Mouse (Mus musculus): ENCODE results near the gene Ncbp1. TPM values are rescaled to one million over a fixed set of nuclear protein-coding genes. Genes with fewer than 3 reads are reported as not detected.
"Not testable (repeated sequence)": the region's sequence is repeated elsewhere in the genome, so short reads cannot be mapped to it uniquely, and the experiment has no call there.

Gene Ncbp1
- total RNA-seq, 2 experiments from 2014 or later, result 43.3 to 49.9 TPM

DNA sequence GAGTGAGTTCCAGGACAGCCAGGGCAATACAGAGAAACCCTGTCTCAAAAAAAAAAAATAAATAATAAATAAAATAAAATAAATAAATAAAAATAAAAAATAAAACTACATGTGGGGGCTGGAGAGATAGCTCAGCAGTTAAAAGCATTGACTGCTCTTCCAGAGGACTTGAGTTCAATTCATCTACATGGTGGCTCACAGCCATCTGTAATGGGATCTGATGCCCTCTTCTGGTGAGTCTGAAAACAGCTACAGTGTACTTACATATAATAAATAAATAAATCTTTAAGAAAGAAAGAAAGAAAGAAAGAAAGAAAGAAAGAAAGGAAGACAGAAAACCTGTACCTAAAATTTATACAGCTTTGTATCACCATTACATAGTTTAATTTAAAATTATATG, 53.6 kb downstream of the Ncbp1 start:
- DNase-seq (ENCODE audit: low spot score in 2 of 2); intact Hi-C loops (cut with DNase I): not testable (repeated sequence)

DNA sequence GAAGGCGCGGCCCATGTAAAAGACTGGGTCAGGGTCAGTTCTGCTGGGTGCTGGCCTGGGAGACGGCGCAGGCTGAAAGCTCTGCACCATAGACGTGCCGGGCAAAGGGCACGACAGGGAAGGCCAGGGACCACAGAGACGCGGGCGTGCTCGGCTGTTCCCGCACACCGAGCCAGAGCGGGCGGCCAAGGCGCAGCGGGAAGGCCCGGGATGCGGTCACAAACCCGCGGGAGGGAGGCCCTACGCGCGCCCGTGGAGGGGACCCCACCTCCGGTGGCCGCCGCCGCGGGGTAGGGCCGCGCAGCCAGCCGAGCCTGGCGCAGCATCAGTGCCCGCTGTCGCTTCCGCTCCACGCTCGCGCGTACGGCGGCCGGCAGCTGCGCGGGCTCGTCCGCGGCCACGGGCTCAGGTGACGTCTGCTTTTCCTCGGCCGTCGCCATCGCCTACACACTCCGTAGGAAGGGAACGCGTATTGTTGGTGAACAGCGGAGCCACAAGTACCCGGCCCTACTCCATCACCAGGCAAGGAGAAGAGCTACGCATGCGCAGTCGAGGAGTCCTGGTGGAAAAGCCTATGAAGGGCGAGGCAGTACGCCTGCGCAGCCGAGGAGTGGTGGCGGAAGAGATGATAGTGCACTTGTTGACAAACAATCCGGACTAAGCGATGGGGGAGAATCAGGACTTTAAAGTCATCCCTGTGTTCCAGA, 57.5 kb downstream of the Ncbp1 start, which contains the start of gene Xpa:
TSS of gene Xpa (minus strand) at position 531 of the 707 bp plus-strand sequence.
- DNase-seq (ENCODE audit: low spot score in 2 of 2), result peak; percentile 95 to 96
- intact Hi-C loops (cut with DNase I), result loop anchor here (5.0 kb wide), 1 partner anchor 456 kb away; the partner anchor contains the start of gene Tbc1d2

DNA sequence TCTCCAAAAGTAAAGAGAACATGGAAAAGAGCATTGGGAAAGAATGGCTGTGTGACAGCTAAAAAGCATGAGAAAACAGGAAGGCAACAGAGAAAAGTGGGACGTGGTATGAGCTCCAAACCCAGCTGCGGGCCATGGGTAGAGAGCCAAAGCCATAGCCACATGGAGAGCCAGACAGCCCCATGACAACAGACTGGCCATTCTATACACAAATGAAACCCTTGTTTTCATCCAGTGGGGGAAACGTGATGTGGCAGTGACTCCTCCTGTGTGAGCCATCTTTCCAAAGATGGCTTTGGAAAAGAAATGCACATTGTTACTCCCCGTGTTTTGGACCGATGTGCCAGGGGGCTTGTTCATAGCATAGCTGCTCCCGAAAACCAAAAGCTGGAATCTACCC, 58.1 kb downstream of the Ncbp1 start:
- intact Hi-C loops (cut with DNase I), result loop anchor here (5.0 kb wide), 1 partner anchor 456 kb away; the partner anchor contains the start of gene Tbc1d2

DNA sequence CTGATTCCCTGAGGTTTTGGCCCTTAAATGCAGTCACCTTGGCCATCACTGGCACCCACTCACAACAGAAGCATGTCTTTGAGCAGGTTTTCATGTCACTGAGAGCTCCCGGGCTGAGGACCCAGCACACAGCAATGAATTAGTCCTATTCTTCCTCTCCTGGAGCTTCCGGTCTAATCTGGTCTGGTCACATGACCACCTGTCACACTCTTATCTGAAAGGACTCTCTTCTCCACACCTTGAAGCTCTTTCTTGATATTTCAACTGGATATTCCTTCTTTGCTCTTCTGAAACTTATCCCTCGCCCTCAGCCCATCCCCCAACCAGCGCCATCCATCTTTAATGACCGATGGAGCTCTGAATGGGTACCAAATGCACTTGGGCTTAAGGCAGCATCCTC, 59.7 kb downstream of the Ncbp1 start:
- intact Hi-C loops (cut with DNase I), result loop anchor here (5.0 kb wide), 1 partner anchor 454 kb away; the partner anchor contains the start of gene Tbc1d2
- no peak for DNase-seq (ENCODE audit: low spot score in 2 of 2)

More for the DNA sequence above, 58.1 kb downstream of the Ncbp1 start:
- DNase-seq (ENCODE audit: low spot score in 2 of 2), result no peak

DNA sequence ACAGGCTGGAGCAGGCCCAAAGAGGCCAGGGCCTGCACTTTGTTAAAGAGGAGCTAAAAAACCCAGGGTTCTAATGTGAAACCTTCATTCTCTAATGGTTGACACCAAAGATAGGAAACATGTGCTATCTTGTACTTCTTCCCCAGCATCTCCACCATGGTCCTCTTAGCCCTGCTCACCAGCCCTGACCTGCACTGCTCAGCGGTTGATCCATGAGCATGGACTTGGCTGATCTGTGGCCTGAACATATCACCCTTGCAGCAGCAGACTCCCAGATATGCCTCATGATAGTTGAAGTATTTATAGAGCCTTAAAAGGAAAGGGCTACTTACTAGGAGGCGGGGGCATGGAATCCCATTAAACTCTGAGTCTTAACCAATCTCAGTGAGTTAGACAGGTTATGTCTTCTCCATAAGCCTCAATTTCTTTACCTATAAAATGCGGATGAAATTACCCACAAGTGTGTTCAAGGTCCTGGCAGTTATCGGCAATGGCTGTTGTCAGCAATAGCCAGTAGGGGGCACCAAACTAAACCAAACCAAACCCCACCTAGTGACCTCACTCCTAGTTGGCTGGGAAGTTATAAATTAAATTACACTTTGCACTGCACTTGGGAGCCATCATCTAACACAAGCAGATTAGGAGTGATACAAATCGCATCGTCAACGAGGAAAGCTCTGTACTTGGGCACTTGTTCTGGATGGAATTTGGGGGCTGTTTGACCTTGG, 63.6 kb downstream of the Ncbp1 start:
- DNase-seq (ENCODE audit: low spot score in 2 of 2), result peak; percentile 52 to 60
- intact Hi-C loops (cut with DNase I), result loop anchor here (5.0 to 10.0 kb wide), 2 partner anchors 170 to 853 kb away; partner anchors contain the start of gene Anks6

DNA sequence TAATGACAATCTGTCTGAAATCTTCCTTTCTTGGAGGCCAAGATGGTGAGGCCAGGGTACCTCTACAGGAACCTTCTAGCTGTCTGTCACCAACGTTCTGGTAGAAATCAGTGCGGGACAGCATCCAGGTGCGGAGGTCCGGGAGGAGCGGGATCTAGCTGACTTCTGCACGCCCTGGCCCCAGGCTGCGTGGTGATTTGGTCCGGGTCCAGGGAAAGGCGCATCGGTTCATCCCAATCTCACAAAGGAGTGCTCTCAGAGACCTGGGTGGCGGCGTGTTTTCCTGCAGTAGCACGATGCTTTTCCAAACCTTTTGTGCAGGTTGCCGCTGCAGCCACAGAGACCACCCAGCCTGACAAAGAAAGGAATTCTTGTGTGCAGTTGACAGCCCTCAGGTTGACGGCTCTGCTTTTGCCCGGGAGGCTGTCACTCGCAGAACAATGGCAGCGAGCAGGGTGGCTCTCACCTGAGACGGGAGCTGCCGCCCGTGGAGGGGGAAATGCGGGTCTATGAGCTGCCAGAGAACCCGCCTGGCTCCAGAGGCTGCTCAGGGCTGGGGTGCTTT, 64.2 kb downstream of the Ncbp1 start:
- intact Hi-C loops (cut with DNase I), result loop anchor here (5.0 to 10.0 kb wide), 2 partner anchors 170 to 852 kb away; partner anchors contain the start of gene Anks6
- peak in 1 of 2 experiments; percentile 12 for DNase-seq (ENCODE audit: low spot score in 2 of 2)

DNA sequence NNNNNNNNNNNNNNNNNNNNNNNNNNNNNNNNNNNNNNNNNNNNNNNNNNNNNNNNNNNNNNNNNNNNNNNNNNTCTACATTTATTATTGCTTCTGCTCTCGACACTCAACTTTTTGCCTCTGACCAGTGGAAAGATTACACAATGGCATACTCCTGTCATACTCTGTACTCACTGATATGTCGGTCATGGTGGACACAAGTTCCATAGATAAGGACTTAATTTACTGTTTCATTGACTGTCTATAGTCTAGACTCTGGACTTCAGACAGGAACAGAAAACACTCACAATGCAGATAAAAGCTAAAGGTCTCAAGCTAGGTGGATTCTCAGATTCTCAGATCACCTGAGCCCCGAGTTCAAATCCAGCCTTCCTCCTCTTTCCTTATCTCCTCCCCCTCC, 82.7 kb downstream of the Ncbp1 start:
- no peak for DNase-seq (ENCODE audit: low spot score in 2 of 2)
- intact Hi-C loops (cut with DNase I), result no loop called here

Other genes starting within 250 kb of the Ncbp1 start
- gene Ccdc180, start 248.3 kb upstream of the Ncbp1 start, total RNA-seq (2021), result under 1 TPM; 0.12 to 0.14 TPM
- gene Tdrd7, start 173.3 kb upstream of the Ncbp1 start, total RNA-seq (2021), result 10 to 100 TPM; 24.7 to 24.9 TPM
- gene Tmod1, start 99.7 kb upstream of the Ncbp1 start, total RNA-seq (2021), result 10 to 100 TPM; 43.6 to 49.5 TPM
- gene Tstd2, start 81 bp downstream of the Ncbp1 start, total RNA-seq (2021), result 10 to 100 TPM; 14.3 to 21.4 TPM
- 10 to 100 TPM; 10.4 to 12.9 TPM for gene Xpa, start 57.7 kb downstream of the Ncbp1 start, total RNA-seq (2021)
- not detected for gene Foxe1, start 205.0 kb downstream of the Ncbp1 start, total RNA-seq (2021)

Data from left cerebral cortex, postnatal 36 days (tissue).